Mouse (Mus musculus) myocyte (in vitro differentiated cells): Measurements from ENCODE around the gene Pde4d. TPM values are rescaled to one million over a fixed set of nuclear protein-coding genes. Genes with fewer than 3 reads are reported as not detected.

ENCODE experiments used
- H3K27me3 ChIP-seq: one replicate; pipeline ENCODE4 v1.6.1; 2011; ENCODE audit not compliant: control insufficient read depth, insufficient read depth, insufficient read length
- H3K36me3 ChIP-seq: one replicate; pipeline ENCODE4 v1.6.1; 2011; ENCODE audit not compliant: control insufficient read depth, insufficient read depth
- H3K4me2 ChIP-seq: one replicate; pipeline ENCODE4 v1.6.1; 2011; ENCODE audit warnings: low read depth, control low read depth
- H3K4me3 ChIP-seq: one replicate; pipeline ENCODE4 v1.5.1; 2011; ENCODE audit warnings: mild to moderate bottlenecking, control low read depth, moderate library complexity
- H3K79me2 ChIP-seq: one replicate; pipeline ENCODE4 v1.6.1; 2011; ENCODE audit not compliant: control insufficient read depth, insufficient read depth
- H3ac ChIP-seq: one replicate; pipeline ENCODE4 v1.6.1; 2011; ENCODE audit not compliant: control insufficient read depth, insufficient read length
- CEBPB ChIP-seq: IDR thresholded peaks from 2 replicates; pipeline ENCODE4 v1.6.1; 2011; ENCODE audit warnings: mild to moderate bottlenecking, moderate library complexity; ENCODE audit not compliant: poor library complexity, insufficient read depth, severe bottlenecking
- E2F4 ChIP-seq: IDR thresholded peaks from one replicate; pipeline ENCODE4 v1.6.1; 2011; ENCODE audit warnings: mild to moderate bottlenecking, control low read depth, moderate library complexity; ENCODE audit not compliant: insufficient read depth
- MAX ChIP-seq: IDR thresholded peaks from one replicate; pipeline ENCODE4 v1.6.1; 2011; ENCODE audit warnings: low read depth, mild to moderate bottlenecking, control low read depth
- MYOD1 ChIP-seq, 3 experiments: IDR thresholded peaks; one replicate each; pipeline ENCODE4 v1.6.1; 2011; ENCODE audit warnings: control low read depth in 2 of 3, low read depth in 2 of 3, mild to moderate bottlenecking in 2 of 3, moderate library complexity in 1 of 3; ENCODE audit not compliant: insufficient read length in 2 of 3, control insufficient read depth in 1 of 3
- MYOG ChIP-seq, 3 experiments: IDR thresholded peaks; one replicate each; pipeline ENCODE4 v1.6.1; 2011; ENCODE audit warnings: control low read depth in 2 of 3, low read depth in 2 of 3, mild to moderate bottlenecking in 2 of 3; ENCODE audit not compliant: insufficient read length in 2 of 3, control insufficient read depth in 1 of 3, insufficient read depth in 1 of 3
- POLR2A ChIP-seq: IDR thresholded peaks from one replicate; pipeline ENCODE4 v1.6.1; 2011; ENCODE audit warnings: low read depth, mild to moderate bottlenecking, control low read depth, moderate library complexity; ENCODE audit not compliant: insufficient read length
- POLR2AphosphoS2 ChIP-seq: IDR thresholded peaks from one replicate; pipeline ENCODE4 v1.6.1; 2011; ENCODE audit warnings: low read depth, control low read depth; ENCODE audit not compliant: insufficient read length
- REST ChIP-seq: IDR thresholded peaks from one replicate; pipeline ENCODE4 v1.6.1; 2011; ENCODE audit warnings: mild to moderate bottlenecking, control low read depth, moderate library complexity; ENCODE audit not compliant: insufficient read depth, insufficient read length
- SRF ChIP-seq: IDR thresholded peaks from one replicate; pipeline ENCODE4 v1.6.1; 2011; ENCODE audit warnings: low read depth; ENCODE audit not compliant: control insufficient read depth, insufficient read length
- TCF12 ChIP-seq: IDR thresholded peaks from one replicate; pipeline ENCODE4 v1.6.1; 2011; ENCODE audit warnings: mild to moderate bottlenecking, control low read depth; ENCODE audit not compliant: poor library complexity, insufficient read depth, severe bottlenecking
- TCF3 ChIP-seq: IDR thresholded peaks from one replicate; pipeline ENCODE4 v1.6.1; 2011; ENCODE audit warnings: low read depth, control low read depth; ENCODE audit not compliant: insufficient read length
- USF1 ChIP-seq: IDR thresholded peaks from one replicate; pipeline ENCODE4 v1.6.1; 2011; ENCODE audit warnings: low read depth, mild to moderate bottlenecking, control low read depth, moderate library complexity
- polyA plus RNA-seq: library from polyadenylated mRNA; unstranded; fragments of >200 nt; fragmentation: generic; extraction: Trizol; gene quantifications from one replicate; pipeline ENCODE4 v1.2.1, GENCODE M21; 2012; ENCODE audit warnings: missing spikeins

Gene Pde4d
- polyA plus RNA-seq, 1 experiment, result 8.2 TPM

DNA sequence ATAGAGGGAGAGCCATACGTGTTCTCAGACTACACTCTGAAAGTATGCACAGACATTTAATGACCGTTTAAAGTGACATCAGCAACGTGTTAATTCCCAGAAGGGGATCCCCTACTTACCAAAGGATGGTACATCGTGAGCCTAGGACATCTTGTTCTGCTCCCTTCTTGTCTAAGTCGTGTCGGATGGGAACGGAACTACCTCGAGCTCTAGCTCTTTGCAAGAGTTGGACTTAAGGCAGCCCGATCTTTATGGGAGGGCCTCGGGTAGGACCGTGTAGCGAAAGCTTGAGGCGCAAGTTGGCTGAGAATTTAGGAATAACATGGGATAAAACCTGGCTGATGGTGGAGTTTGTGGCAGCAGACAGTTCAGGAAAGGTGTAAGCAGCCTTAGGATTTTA, 1464.5 kb downstream of the Pde4d start:
- peaks cover 17% of the 10 kb centered on the region for H3K79me2 ChIP-seq

GRCm38 (mm10) chr13:109914846-109915245, 1465.1 kb downstream of the Pde4d start:
- peaks cover 17% of the 10 kb centered on the region for H3K79me2 ChIP-seq
- no peak overlapping the region for H3K4me2 ChIP-seq
- H3ac ChIP-seq, result no peak overlapping the region
- no peaks in the 10 kb centered on the region for H3K36me3 ChIP-seq
- no peak overlapping the region for H3K4me3 ChIP-seq
- no peaks in the 10 kb centered on the region for H3K27me3 ChIP-seq
- TF ChIP-seq MYOG (IDR thresholded peaks at IDR 0.05; ENCODE audit: control insufficient read depth in 1 of 3, insufficient read depth in 1 of 3, insufficient read length in 2 of 3, low read depth in 2 of 3), result no peak
- TF ChIP-seq MYOD1 (IDR thresholded peaks at IDR 0.05; ENCODE audit: control insufficient read depth in 1 of 3, insufficient read length in 2 of 3, low read depth in 2 of 3), result peak in 1 of 3 experiments; percentile 19

More for the DNA sequence above, 1464.5 kb downstream of the Pde4d start:
- no peak overlapping the region for H3K4me3 ChIP-seq
- H3K36me3 ChIP-seq, result no peaks in the 10 kb centered on the region
- H3K4me2 ChIP-seq, result no peak overlapping the region
- TF ChIP-seq MAX (no peak), TCF3 (no peak), REST (no peak), MYOD1 (IDR thresholded peaks at IDR 0.05; ENCODE audit: control insufficient read depth in 1 of 3, insufficient read length in 2 of 3, low read depth in 2 of 3) (no peak), E2F4 (no peak), CEBPB (no peak), MYOG (IDR thresholded peaks at IDR 0.05; ENCODE audit: control insufficient read depth in 1 of 3, insufficient read depth in 1 of 3, insufficient read length in 2 of 3, low read depth in 2 of 3) (no peak), SRF (no peak), POLR2AphosphoS2 (no peak), TCF12 (no peak), POLR2A (no peak), USF1 (no peak)
- H3K27me3 ChIP-seq, result no peaks in the 10 kb centered on the region
- H3ac ChIP-seq, result no peak overlapping the region

GRCm38 (mm10) chr13:109915501-109915900, 1465.8 kb downstream of the Pde4d start:
- Histone ChIP-seq H3K27me3 (no peaks in the 10 kb centered on the region), H3K79me2 (peaks cover 15% of the 10 kb centered on the region), H3K4me2 (peak overlapping the region; percentile 42), H3K36me3 (no peaks in the 10 kb centered on the region), H3K4me3 (no peak overlapping the region), H3ac (no peak overlapping the region)
- TF ChIP-seq POLR2AphosphoS2, result no peak
- TF ChIP-seq CEBPB, result no peak
- no peak for TF ChIP-seq SRF
- TF ChIP-seq USF1, result no peak
- TF ChIP-seq E2F4, result no peak
- no peak for TF ChIP-seq MAX
- TF ChIP-seq POLR2A, result no peak
- TF ChIP-seq MYOD1 (IDR thresholded peaks at IDR 0.05; ENCODE audit: control insufficient read depth in 1 of 3, insufficient read length in 2 of 3, low read depth in 2 of 3), result no peak

- Histone ChIP-seq H3ac (no peak overlapping the region), H3K4me2 (peak overlapping the region; percentile 42), H3K79me2 (peaks cover 11% of the 10 kb centered on the region), H3K36me3 (no peaks in the 10 kb centered on the region), H3K27me3 (no peaks in the 10 kb centered on the region), H3K4me3 (no peak overlapping the region)
- TF ChIP-seq MYOD1 (IDR thresholded peaks at IDR 0.05; ENCODE audit: control insufficient read depth in 1 of 3, insufficient read length in 2 of 3, low read depth in 2 of 3) (peak in 1 of 3 experiments; percentile 57), POLR2AphosphoS2 (no peak), POLR2A (no peak), E2F4 (no peak)
Measured at GRCm38 (mm10) chr13:109915964-109916363, 1466.2 kb downstream of the Pde4d start.

DNA sequence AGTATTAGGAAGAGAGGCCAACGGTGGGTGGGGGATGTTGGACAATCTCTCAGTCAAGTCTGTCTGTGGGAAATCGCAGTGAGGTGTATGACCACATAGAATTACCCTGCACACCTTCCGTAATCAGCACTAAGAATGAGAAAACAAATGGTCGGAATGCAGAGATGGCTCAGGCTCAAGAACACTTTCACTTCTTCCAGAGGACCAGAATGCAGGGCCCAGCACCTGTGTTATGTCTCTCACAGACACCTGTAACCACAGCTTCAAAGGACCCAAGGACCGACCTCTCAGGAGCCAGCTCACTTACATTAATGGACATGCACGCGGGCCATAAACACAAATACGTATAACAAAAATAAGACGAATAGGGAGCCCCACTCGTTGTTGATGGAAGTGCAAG, 1467.8 kb downstream of the Pde4d start:
- no peak overlapping the region for H3ac ChIP-seq
- no peak for TF ChIP-seq USF1
- TF ChIP-seq MYOG (IDR thresholded peaks at IDR 0.05; ENCODE audit: control insufficient read depth in 1 of 3, insufficient read depth in 1 of 3, insufficient read length in 2 of 3, low read depth in 2 of 3), result no peak
- TF ChIP-seq E2F4, result no peak
- TF ChIP-seq TCF12, result no peak
- no peak for TF ChIP-seq POLR2AphosphoS2
- TF ChIP-seq TCF3, result no peak
- TF ChIP-seq SRF, result no peak
- no peaks in the 10 kb centered on the region for H3K27me3 ChIP-seq
- H3K4me2 ChIP-seq, result no peak overlapping the region
- H3K36me3 ChIP-seq, result no peaks in the 10 kb centered on the region
- no peak overlapping the region for H3K4me3 ChIP-seq
- H3K79me2 ChIP-seq, result peaks cover 3% of the 10 kb centered on the region

- Histone ChIP-seq H3K79me2 (no peaks in the 10 kb centered on the region), H3K4me2 (no peak overlapping the region), H3K27me3 (no peaks in the 10 kb centered on the region), H3K36me3 (no peaks in the 10 kb centered on the region), H3ac (no peak overlapping the region), H3K4me3 (no peak overlapping the region)
- TF ChIP-seq TCF12 (no peak), MYOD1 (IDR thresholded peaks at IDR 0.05; ENCODE audit: control insufficient read depth in 1 of 3, insufficient read length in 2 of 3, low read depth in 2 of 3) (no peak), CEBPB (no peak), REST (no peak), POLR2A (no peak), MAX (no peak), SRF (no peak), POLR2AphosphoS2 (no peak), USF1 (no peak), E2F4 (no peak), TCF3 (no peak), MYOG (IDR thresholded peaks at IDR 0.05; ENCODE audit: control insufficient read depth in 1 of 3, insufficient read depth in 1 of 3, insufficient read length in 2 of 3, low read depth in 2 of 3) (no peak)
Measured at GRCm38 (mm10) chr13:109918631-109919030, 1468.9 kb downstream of the Pde4d start.
